Mouse (Mus musculus) liver, embryonic 14.5 days (tissue): ENCODE measurements around the gene Crispld2. TPM values are rescaled to one million over a fixed set of nuclear protein-coding genes. Genes with fewer than 3 reads are reported as not detected.

ENCODE experiments used
- ATAC-seq: fragments of 200-750 bp; cut with Nextera tagmentation; 2 replicates; pipeline ENCODE4 v1.8.0; 2017; ENCODE audit warnings: moderate number of reproducible peaks, mild to moderate bottlenecking, moderate library complexity; ENCODE audit not compliant: insufficient read depth
- DNase-seq, 3 experiments: peaks; one replicate each; pipeline ENCODE4 v3.0.0-alpha.2; 2012 to 2013; ENCODE audit warnings: low read depth in 3 of 3, low spot score in 3 of 3
- H3K27ac ChIP-seq: fragments of 300-500 bp; sonication (generic); 2 replicates; pipeline ENCODE4 v1.5.1; 2014; ENCODE audit warnings: moderate library complexity, mild to moderate bottlenecking, control low read depth, inconsistent platforms
- H3K27me3 ChIP-seq: fragments of 300-500 bp; sonication (generic); 2 replicates; pipeline ENCODE4 v1.6.1; 2014; ENCODE audit warnings: mild to moderate bottlenecking, low read length, moderate library complexity; ENCODE audit not compliant: control insufficient read depth, insufficient read depth
- H3K36me3 ChIP-seq: fragments of 300-500 bp; sonication (generic); replicated peaks from 2 replicates; pipeline ENCODE4 v1.6.1; 2014; ENCODE audit warnings: low read depth; ENCODE audit not compliant: control insufficient read depth, insufficient read depth
- H3K4me1 ChIP-seq, 2 experiments: fragments of 200-500 bp in 1 of 2; fragments of 300-500 bp in 1 of 2; sonication (generic) in 1 of 2; replicated peaks; 2 replicates each; pipeline ENCODE4 v1.6.1; 2012 to 2014; ENCODE audit warnings: antibody characterized with exemption in 1 of 2, inconsistent platforms in 1 of 2, low read length in 1 of 2; ENCODE audit not compliant: control insufficient read depth in 2 of 2, insufficient read depth in 2 of 2
- H3K4me2 ChIP-seq: fragments of 300-500 bp; sonication (generic); 2 replicates; pipeline ENCODE4 v1.6.1; 2014; ENCODE audit warnings: low read depth, mild to moderate bottlenecking, control low read depth, moderate library complexity
- H3K4me3 ChIP-seq, 2 experiments: fragments of 200-500 bp in 1 of 2; fragments of 300-500 bp in 1 of 2; sonication (generic) in 1 of 2; 2 replicates each; pipeline ENCODE4 v1.5.1; 2012 to 2014; ENCODE audit warnings: low read depth in 2 of 2, low read length in 2 of 2, mild to moderate bottlenecking in 2 of 2, control low read depth in 1 of 2, inconsistent platforms in 1 of 2, moderate library complexity in 1 of 2; ENCODE audit not compliant: insufficient read depth in 1 of 2
- H3K9ac ChIP-seq: fragments of 300-500 bp; sonication (generic); replicated peaks from 2 replicates; pipeline ENCODE4 v1.6.1; 2014; ENCODE audit warnings: mild to moderate bottlenecking, control low read depth, moderate library complexity
- H3K9me3 ChIP-seq: fragments of 300-500 bp; sonication (generic); 2 replicates; pipeline ENCODE4 v1.6.1; 2016; ENCODE audit warnings: low read length, mixed read lengths; ENCODE audit not compliant: control insufficient read depth
- CTCF ChIP-seq: IDR thresholded peaks from 2 replicates; pipeline ENCODE4 v1.5.1; 2016; ENCODE audit warnings: antibody characterized with exemption, low read depth, control low read depth
- EP300 ChIP-seq: IDR thresholded peaks from 2 replicates; pipeline ENCODE4 v1.6.1; 2016; ENCODE audit warnings: antibody characterized with exemption, low read depth
- WGBS: fragments of 180-500 bp; shearing (Covaris S2); extraction: QIAGEN DNeasy Blood & Tissue Kit; methylation state at CpG from one replicate; pipeline ENCODE4 v1.1.7; 2014; ENCODE audit not compliant: insufficient replicate concordance; 5-methylcytosine and 5-hydroxymethylcytosine counted together
- polyA plus RNA-seq, 2 experiments: library from polyadenylated mRNA; depleted of rRNA in 1 of 2; stranded (reverse) in 1 of 2; unstranded in 1 of 2; fragments of >200 nt; fragmentation: Nextera tagmentation in 1 of 2; extraction: Ambion mirVana in 1 of 2; gene quantifications; 2 replicates each; pipeline versions ENCODE4 v1.2.1 to v1.2.3; 2012 to 2014

Crispld2 gene
- polyA plus RNA-seq, 2 experiments, result 0.30 to 0.47 TPM

GRCm38 (mm10) chr8:120009284-120009683 is 17.0 kb downstream of the Crispld2 start:
- Histone ChIP-seq H3K4me1 (no peaks in the 10 kb centered on the region), H3K4me2 (no peak overlapping the region), H3K4me3 (no peak overlapping the region), H3K36me3 (no peaks in the 10 kb centered on the region), H3K9me3 (no peaks in the 10 kb centered on the region), H3K27me3 (no peaks in the 10 kb centered on the region), H3K9ac (no peak overlapping the region), H3K27ac (no peak overlapping the region)
- no peak for DNase-seq
- 49% methylated on average over 6 of the region's 6 CpGs for WGBS
- TF ChIP-seq CTCF (no peak), EP300 (no peak)
- ATAC-seq, result no peak

GRCm38 (mm10) chr8:120012491-120012890 is 20.3 kb downstream of the Crispld2 start:
- WGBS, result 59% methylated on average over 8 of the region's 8 CpGs
- no peak for DNase-seq
- no peak for ATAC-seq
- TF ChIP-seq CTCF, result no peak
- H3K4me3 ChIP-seq, result no peak overlapping the region
- 0 out of 4 replicates have a peak, but pooled peaks cover 0 to 2% of the 10 kb centered on the region in 2 experiments for H3K4me1 ChIP-seq
- H3K4me2 ChIP-seq, result no peak overlapping the region
- H3K36me3 ChIP-seq, result no peaks in the 10 kb centered on the region
- no peaks in the 10 kb centered on the region for H3K27me3 ChIP-seq
- H3K27ac ChIP-seq, result no peak overlapping the region
- no peak overlapping the region for H3K9ac ChIP-seq
- no peaks in the 10 kb centered on the region for H3K9me3 ChIP-seq

- no peak overlapping the region for H3K27ac ChIP-seq
- H3K4me2 ChIP-seq, result no peak overlapping the region
- H3K9ac ChIP-seq, result no peak overlapping the region
- DNase-seq (peak in 1 of 3 experiments; percentile 16), ATAC-seq (no peak)
- 29% methylated on average over 9 of the region's 9 CpGs for WGBS
- no peaks in the 10 kb centered on the region for H3K9me3 ChIP-seq
- no peaks in the 10 kb centered on the region for H3K36me3 ChIP-seq
- H3K4me3 ChIP-seq, result no peak overlapping the region
- no peaks in the 10 kb centered on the region for H3K27me3 ChIP-seq
- H3K4me1 ChIP-seq, result 0 out of 4 replicates have a peak, but pooled peaks cover 0 to 2% of the 10 kb centered on the region in 2 experiments
- TF ChIP-seq CTCF, result no peak
- TF ChIP-seq EP300, result no peak
Measured at GRCm38 (mm10) chr8:120012927-120013326, 20.7 kb downstream of the Crispld2 start.

GRCm38 (mm10) chr8:120014267-120015023 is 22.2 kb downstream of the Crispld2 start:
- Histone ChIP-seq H3K36me3 (no peaks in the 10 kb centered on the region), H3K4me2 (no peak overlapping the region), H3K27me3 (no peaks in the 10 kb centered on the region), H3K9me3 (no peaks in the 10 kb centered on the region), H3K4me1 (0 out of 4 replicates have a peak, but pooled peaks cover 0 to 2% of the 10 kb centered on the region in 2 experiments), H3K4me3 (no peak overlapping the region), H3K9ac (no peak overlapping the region), H3K27ac (no peak overlapping the region)
- TF ChIP-seq CTCF, result no peak
- no peak for TF ChIP-seq EP300
- ATAC-seq (no peak), DNase-seq (no peak)
- WGBS, result 22% methylated on average over 15 of the region's 15 CpGs

- TF ChIP-seq EP300, result no peak
- no peak for TF ChIP-seq CTCF
- Histone ChIP-seq H3K9me3 (no peaks in the 10 kb centered on the region), H3K4me1 (0 out of 4 replicates have a peak, but pooled peaks cover 0 to 2% of the 10 kb centered on the region in 2 experiments), H3K4me2 (no peak overlapping the region), H3K36me3 (no peaks in the 10 kb centered on the region), H3K27ac (no peak overlapping the region), H3K4me3 (no peak overlapping the region), H3K27me3 (no peaks in the 10 kb centered on the region), H3K9ac (no peak overlapping the region)
- ATAC-seq, result no peak
- DNase-seq, result no peak
- WGBS, result 61% methylated on average over 8 of the region's 8 CpGs
Measured at GRCm38 (mm10) chr8:120015916-120016315, 23.7 kb downstream of the Crispld2 start.
